8 mouse cellular contexts compared by ENCODE assay signal in genomic region chr12:40199795-40200402, GRCm38 (mm10). TPM values are rescaled to one million over a fixed set of nuclear protein-coding genes. Genes with fewer than 3 reads are reported as not detected.
A peak's percentile ranks its signal among the peaks of the same experiment; 100 is the strongest.
DNase-seq lines count a peak whose midpoint lies in the region; ATAC-seq and TF ChIP-seq lines count a peak whose summit lies in the region.

No protein-coding gene starts in this region.

- H3K27me3 ChIP-seq in forebrain, postnatal 0 days (ENCODE audit: insufficient read depth, low read length), result no peaks in the 10 kb centered on the region
- H3K27me3 ChIP-seq in lung, postnatal 0 days (replicated peaks; ENCODE audit: insufficient read depth, low read length), result no peaks in the 10 kb centered on the region

- no peak for TF ChIP-seq EP300 in lung, postnatal 0 days (IDR thresholded peaks at IDR 0.05)

- peak; percentile 64; the same call in 1 of the 2 replicates for ATAC-seq in forebrain, postnatal 0 days
- ATAC-seq in lung, postnatal 0 days, result peak; percentile 44; the same call in 1 of the 2 replicates

- no peak overlapping the region for H3K4me2 ChIP-seq in forebrain, postnatal 0 days (ENCODE audit: low read depth)
- no peak overlapping the region for H3K4me2 ChIP-seq in lung, postnatal 0 days (replicated peaks; ENCODE audit: low read depth, low read length)

- no peaks in the 10 kb centered on the region for H3K9me3 ChIP-seq in ES-E14 (ENCODE audit: control insufficient read depth, insufficient read depth, low read depth, low read length)
- no peaks in the 10 kb centered on the region for H3K9me3 ChIP-seq in forebrain, postnatal 0 days (ENCODE audit: low read length)
- H3K9me3 ChIP-seq in lung, postnatal 0 days (ENCODE audit: low read length), result no peaks in the 10 kb centered on the region

- intact Hi-C loops in heart, postnatal 14 days (cut with DNase I), result no loop called here

- DNase-seq in ES-E14 (ENCODE audit: low read depth, low spot score), result peak; percentile 56
- peak; percentile 48 for DNase-seq in c-Kit-positive CD71-negative TER-119-negative erythroid progenitor cells, embryonic 14.5 days (ENCODE audit: low read depth)
- peak; percentile 76 for DNase-seq in forebrain, postnatal 0 days
- DNase-seq in heart, postnatal 14 days, result peak; percentile 62 to 83
- peak; percentile 70 to 87 for DNase-seq in layer of hippocampus, adult 18-20 months (ENCODE audit: low spot score in 2 of 2)
- peak; percentile 60 for DNase-seq in lung, postnatal 0 days (ENCODE audit: low spot score)
- DNase-seq in retina, postnatal 1 day, result peak; percentile 75
- peak; percentile 39 for DNase-seq in urinary bladder, postnatal 25 days (ENCODE audit: low spot score)

- peak; percentile 87 for TF ChIP-seq CTCF in forebrain, postnatal 0 days (IDR thresholded peaks at IDR 0.05; ENCODE audit: low read depth)
- peak; percentile 87 for TF ChIP-seq CTCF in lung, postnatal 0 days (IDR thresholded peaks at IDR 0.05)

- in situ Hi-C loops in ES-E14 (cut with MboI; ENCODE audit: low sequenced_read_pairs in 2 of 2, unreplicated experiment in 2 of 2), result no loop called here

- no peaks in the 10 kb centered on the region for H3K4me1 ChIP-seq in ES-E14 (ENCODE audit: control insufficient read depth in 2 of 2, insufficient read depth in 2 of 2, low read length in 2 of 2, poor library complexity in 1 of 2)
- no peaks in the 10 kb centered on the region for H3K4me1 ChIP-seq in forebrain, postnatal 0 days (ENCODE audit: insufficient read depth)
- H3K4me1 ChIP-seq in lung, postnatal 0 days (ENCODE audit: insufficient read depth, low read depth, low read length), result no peaks in the 10 kb centered on the region

- no peak overlapping the region for H3K27ac ChIP-seq in ES-E14 (ENCODE audit: insufficient read depth, low read depth, low read length, poor library complexity, severe bottlenecking)
- no peak overlapping the region for H3K27ac ChIP-seq in forebrain, postnatal 0 days (ENCODE audit: low read depth, low read length)
- H3K27ac ChIP-seq in lung, postnatal 0 days (ENCODE audit: low read length), result no peak overlapping the region

- no peak overlapping the region for H3K9ac ChIP-seq in ES-E14 (ENCODE audit: insufficient read depth, low read depth, low read length, poor library complexity, severe bottlenecking)
- no peak overlapping the region for H3K9ac ChIP-seq in forebrain, postnatal 0 days
- no peak overlapping the region for H3K9ac ChIP-seq in lung, postnatal 0 days (replicated peaks; ENCODE audit: low read depth)

- H3K4me3 ChIP-seq in ES-E14 (ENCODE audit: insufficient read depth in 1 of 2, low read depth in 1 of 2, low read length in 2 of 2, poor library complexity in 1 of 2, severe bottlenecking in 1 of 2), result no peak overlapping the region
- H3K4me3 ChIP-seq in forebrain, postnatal 0 days (ENCODE audit: low read depth, low read length), result no peak overlapping the region
- H3K4me3 ChIP-seq in lung, postnatal 0 days (ENCODE audit: low read depth, low read length), result no peak overlapping the region

- WGBS in forebrain, postnatal 0 days, result 45% methylated on average over 7 of the region's 7 CpGs
- WGBS in lung, postnatal 0 days, result 40% methylated on average over 7 of the region's 7 CpGs

- peaks cover 9% of the 10 kb centered on the region for H3K36me3 ChIP-seq in ES-E14 (ENCODE audit: control insufficient read depth, insufficient read depth, low read length, poor library complexity, severe bottlenecking)
- H3K36me3 ChIP-seq in forebrain, postnatal 0 days (ENCODE audit: insufficient read depth), result peaks cover 29% of the 10 kb centered on the region
- H3K36me3 ChIP-seq in lung, postnatal 0 days (ENCODE audit: insufficient read depth, low read length), result peaks cover 5% of the 10 kb centered on the region; the same call in 1 of the 2 replicates

TF ChIP-seq in ES-E14, 5 proteins besides CTCF, POLR2A, EP300 and RAD21:
- TF ChIP-seq CHD2 (IDR thresholded peaks at IDR 0.05; ENCODE audit: low read depth, low read length) (no peak), MAFK (IDR thresholded peaks at IDR 0.05; ENCODE audit: insufficient read depth, low read depth, low read length) (no peak), ZC3H11A (IDR thresholded peaks at IDR 0.05; ENCODE audit: borderline replicate concordance, low read depth, low read length) (no peak; the same call in 1 of the 2 replicates), ZNF384 (IDR thresholded peaks at IDR 0.05; ENCODE audit: low read depth, low read length) (no peak)

RNA-seq across cellular contexts. Expression of gene Lsmem1, which starts 0.6 kb away (rescaled TPM):
- 0.09 and 0.16 TPM in 2 replicates for total RNA-seq in ES-E14 (2012; rRNA removed)
- 0.14 and 0.23 TPM in 2 replicates for total RNA-seq in forebrain, postnatal 0 days (2014; rRNA removed)
- 0.27 and 0.33 TPM in 2 replicates for polyA plus RNA-seq in forebrain, postnatal 0 days (2015; fragmentation: Nextera tagmentation; extraction: Ambion mirVana)
- total RNA-seq in heart, postnatal 14 days (2021), result 10 to 100 TPM; 21.6 to 24.4 TPM
- 1 to 10 TPM in 1 of 2 experiments, under 1 TPM in 1; 0.82 to 1.0 TPM for total RNA-seq in layer of hippocampus, adult 18-20 months (2021)
- polyA plus RNA-seq in lung, postnatal 0 days (2015; fragmentation: Nextera tagmentation; extraction: Ambion mirVana), result 0.16 and 0.38 TPM in 2 replicates

RNA-seq across cellular contexts. Expression of gene Ifrd1, which starts 48.4 kb away (rescaled TPM):
- 79.8 and 116 TPM in 2 replicates for total RNA-seq in ES-E14 (2012; rRNA removed)
- 71.3 and 87.9 TPM in 2 replicates for total RNA-seq in forebrain, postnatal 0 days (2014; rRNA removed)
- polyA plus RNA-seq in forebrain, postnatal 0 days (2015; fragmentation: Nextera tagmentation; extraction: Ambion mirVana), result 156 TPM in 2 replicates
- 100 to 1,000 TPM in 1 of 2 experiments, 10 to 100 TPM in 1; 99.6 to 111 TPM for total RNA-seq in heart, postnatal 14 days (2021)
- total RNA-seq in layer of hippocampus, adult 18-20 months (2021), result 10 to 100 TPM; 91.8 to 95.7 TPM
- 167 and 192 TPM in 2 replicates for polyA plus RNA-seq in lung, postnatal 0 days (2015; fragmentation: Nextera tagmentation; extraction: Ambion mirVana)

Comparison
In these comparisons a context has a peak if more than half of its experiments do, and no peak if none do; other contexts are left out.
1. RNA of gene Lsmem1, which starts 0.6 kb away (total RNA-seq): 21.6 to 24.4 TPM in heart, postnatal 14 days; 0.82 to 1.0 TPM in layer of hippocampus, adult 18-20 months, 0.14 to 0.23 TPM in forebrain, postnatal 0 days and 0.09 to 0.16 TPM in ES-E14; every median in the first group is over 10 times any median in the second.
2. Peak in every context shown above with its lines, with median percentiles within 50 percentile points of each other: DNase-seq.